Mouse (Mus musculus) ES-E14 (cell line): ENCODE data around the gene Nudcd2. TPM values are rescaled to one million over a fixed set of nuclear protein-coding genes. Genes with fewer than 3 reads are reported as not detected.

Source experiments
- DNase-seq: peaks from one replicate; pipeline ENCODE4 v3.0.0-alpha.2; 2013; ENCODE audit warnings: low read depth, low spot score
- H3K27ac ChIP-seq: 2 replicates; pipeline ENCODE4 v1.5.1; 2012; ENCODE audit warnings: low read depth, mild to moderate bottlenecking, low read length, moderate library complexity, mixed read lengths; ENCODE audit not compliant: poor library complexity, insufficient read depth, severe bottlenecking
- H3K36me3 ChIP-seq: 2 replicates; pipeline ENCODE4 v1.6.1; 2012; ENCODE audit warnings: mild to moderate bottlenecking, low read length, moderate library complexity, mixed read lengths; ENCODE audit not compliant: control insufficient read depth, poor library complexity, insufficient read depth, severe bottlenecking
- H3K4me1 ChIP-seq, 2 experiments: fragments of 150-350 bp in 1 of 2; sonication (generic) in 1 of 2; 2 replicates each; pipeline ENCODE4 v1.6.1; 2012; ENCODE audit warnings: low read length in 2 of 2, mild to moderate bottlenecking in 1 of 2, mixed read lengths in 1 of 2; ENCODE audit not compliant: control insufficient read depth in 2 of 2, insufficient read depth in 2 of 2, poor library complexity in 1 of 2
- H3K4me3 ChIP-seq, 2 experiments: fragments of 150-350 bp in 1 of 2; sonication (generic) in 1 of 2; 2 replicates each; pipeline ENCODE4 v1.5.1; 2012; ENCODE audit warnings: low read length in 2 of 2, low read depth in 1 of 2, mild to moderate bottlenecking in 1 of 2, mixed read lengths in 1 of 2; ENCODE audit not compliant: insufficient read depth in 1 of 2, poor library complexity in 1 of 2, severe bottlenecking in 1 of 2
- H3K9ac ChIP-seq: 2 replicates; pipeline ENCODE4 v1.6.1; 2012; ENCODE audit warnings: low read depth, mild to moderate bottlenecking, low read length, mixed read lengths; ENCODE audit not compliant: poor library complexity, insufficient read depth, severe bottlenecking
- H3K9me3 ChIP-seq: fragments of 150-350 bp; sonication (generic); 2 replicates; pipeline ENCODE4 v1.6.1; 2012; ENCODE audit warnings: low read depth, mild to moderate bottlenecking, low read length; ENCODE audit not compliant: control insufficient read depth, insufficient read depth
- CHD2 ChIP-seq: IDR thresholded peaks from 2 replicates; pipeline ENCODE4 v1.6.1; 2014; ENCODE audit warnings: mild to moderate bottlenecking, low read depth, low read length, inconsistent platforms
- HCFC1 ChIP-seq: IDR thresholded peaks from 2 replicates; pipeline ENCODE4 v1.6.1; 2012; ENCODE audit warnings: low read length, inconsistent platforms, borderline replicate concordance; ENCODE audit not compliant: insufficient read depth
- MAFK ChIP-seq: IDR thresholded peaks from 2 replicates; pipeline ENCODE4 v1.6.1; 2014; ENCODE audit warnings: mild to moderate bottlenecking, low read depth, low read length, inconsistent platforms; ENCODE audit not compliant: insufficient read depth
- ZC3H11A ChIP-seq: IDR thresholded peaks from 2 replicates; pipeline ENCODE4 v1.6.1; 2012; ENCODE audit warnings: low read depth, mild to moderate bottlenecking, inconsistent platforms, low read length, borderline replicate concordance
- ZNF384 ChIP-seq: IDR thresholded peaks from 2 replicates; pipeline ENCODE4 v1.6.1; 2012; ENCODE audit warnings: low read depth, low read length, inconsistent platforms
- in situ Hi-C, 2 experiments: fragments of 600-800 bp; cut with MboI; formaldehyde crosslinking; loops; one replicate each; pipeline ENCODE4 v1.15.1; 2025; ENCODE audit warnings: low sequenced_read_pairs in 2 of 2, inconsistent platforms in 1 of 2; ENCODE audit not compliant: unreplicated experiment in 2 of 2
- total RNA-seq: library from RNA; depleted of rRNA; stranded (reverse); fragments of 300-350 nt; gene quantifications from 2 replicates; pipeline ENCODE4 v1.2.3, GENCODE M21; 2012

Nudcd2 gene
- total RNA-seq, 1 experiment: 133 TPM

DNA sequence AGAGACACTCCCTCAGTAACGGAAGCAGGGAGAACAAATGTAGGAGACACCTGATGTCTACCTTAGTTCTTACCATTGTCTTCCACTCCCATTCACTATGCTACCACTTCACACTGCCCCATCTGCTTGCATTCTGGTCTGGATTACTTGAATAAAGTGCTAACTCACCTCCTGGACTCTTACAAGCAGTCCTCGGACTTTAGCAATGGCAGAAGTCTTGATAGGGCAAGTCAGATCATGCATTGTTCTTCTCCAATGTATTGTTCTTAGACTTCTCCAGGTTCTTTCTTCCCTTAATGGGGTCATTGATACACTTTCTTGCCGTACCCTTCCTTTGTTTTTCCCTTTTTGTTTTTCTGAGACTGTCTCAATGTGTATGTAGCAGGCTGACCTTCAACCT lies 3.9 kb downstream of the Nudcd2 start:
- Histone ChIP-seq H3K4me3 (no peak overlapping the region), H3K4me1 (peaks cover 0 to 4% of the 10 kb centered on the region in 2 experiments; a peak in 1 of 4 replicates), H3K9ac (no peak overlapping the region), H3K9me3 (no peaks in the 10 kb centered on the region), H3K27ac (peak overlapping the region; percentile 74), H3K36me3 (peaks cover 24% of the 10 kb centered on the region)
- DNase-seq: no peak
- in situ Hi-C loops: no loop called here
- no peak for TF ChIP-seq ZC3H11A
- TF ChIP-seq MAFK: 0 out of 2 replicates have a peak, but pooled peaks have one; percentile 48

DNA sequence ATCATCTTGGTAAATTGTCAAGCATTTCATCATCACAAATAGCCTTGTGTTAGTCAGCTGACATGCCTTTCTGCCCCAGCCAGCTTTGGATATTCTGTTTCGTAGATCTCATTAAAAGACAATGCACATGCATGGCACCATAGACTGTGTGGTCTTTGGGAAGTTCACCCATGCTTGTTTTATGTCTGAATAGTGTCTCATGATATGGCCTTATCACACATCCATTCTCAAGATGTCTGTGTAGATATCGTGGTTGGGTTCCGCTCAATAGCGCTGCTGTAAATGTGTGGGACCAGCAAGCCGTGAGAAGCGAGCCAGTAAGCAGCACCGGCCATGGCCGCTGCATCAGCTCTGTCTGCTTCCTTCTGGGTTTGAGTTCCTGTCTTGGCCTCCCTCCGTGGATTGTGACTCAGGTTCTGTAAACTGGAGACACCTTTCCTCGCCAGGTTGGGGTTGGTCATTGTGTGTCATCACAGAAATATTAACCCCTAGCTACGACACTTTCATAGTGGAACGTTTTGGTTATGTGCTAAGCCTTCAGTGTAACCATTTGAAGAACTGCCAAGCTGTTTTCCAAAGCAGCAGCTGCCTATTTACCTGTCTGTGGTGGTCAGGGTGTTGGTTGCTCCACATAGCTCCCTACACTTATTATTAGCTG lies 8.3 kb downstream of the Nudcd2 start:
- H3K36me3 ChIP-seq: peaks cover 23% of the 10 kb centered on the region
- H3K4me1 ChIP-seq: no peaks in the 10 kb centered on the region
- TF ChIP-seq CHD2: no peak
- TF ChIP-seq MAFK: no peak
- TF ChIP-seq ZC3H11A: no peak
- TF ChIP-seq ZNF384: no peak
- TF ChIP-seq HCFC1: no peak
- no peak overlapping the region for H3K9ac ChIP-seq
- in situ Hi-C loops: no loop called here
- H3K27ac ChIP-seq: no peak overlapping the region
- no peak overlapping the region for H3K4me3 ChIP-seq
- no peak for DNase-seq
- H3K9me3 ChIP-seq: no peaks in the 10 kb centered on the region

DNA sequence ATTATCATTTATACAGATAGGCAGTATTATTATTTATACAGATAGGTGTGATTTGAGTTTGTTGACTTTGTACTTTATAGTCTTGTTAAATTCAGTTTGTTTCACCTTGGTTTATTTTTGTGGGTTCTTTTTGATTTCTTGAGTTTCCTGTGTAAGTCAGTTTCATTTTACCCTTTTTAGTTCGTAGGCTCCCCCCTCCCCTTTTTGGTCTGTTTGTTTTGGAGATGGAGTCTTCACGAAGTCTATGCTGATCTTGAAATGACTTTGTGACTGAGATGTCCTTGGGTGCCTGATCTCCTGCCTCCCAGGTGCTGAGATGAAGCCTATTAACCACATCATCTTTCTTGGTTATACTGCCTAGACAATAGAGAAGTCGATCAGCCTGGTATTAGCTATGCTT lies 10.9 kb downstream of the Nudcd2 start:
- Histone ChIP-seq H3K4me3 (no peak overlapping the region), H3K9me3 (no peaks in the 10 kb centered on the region), H3K27ac (no peak overlapping the region), H3K36me3 (peaks cover 11% of the 10 kb centered on the region), H3K9ac (no peak overlapping the region), H3K4me1 (peaks cover 0 to 3% of the 10 kb centered on the region in 2 experiments; a peak in 1 of 4 replicates)
- in situ Hi-C loops: no loop called here
- no peak for DNase-seq
- TF ChIP-seq MAFK: no peak
- TF ChIP-seq HCFC1: no peak

DNA sequence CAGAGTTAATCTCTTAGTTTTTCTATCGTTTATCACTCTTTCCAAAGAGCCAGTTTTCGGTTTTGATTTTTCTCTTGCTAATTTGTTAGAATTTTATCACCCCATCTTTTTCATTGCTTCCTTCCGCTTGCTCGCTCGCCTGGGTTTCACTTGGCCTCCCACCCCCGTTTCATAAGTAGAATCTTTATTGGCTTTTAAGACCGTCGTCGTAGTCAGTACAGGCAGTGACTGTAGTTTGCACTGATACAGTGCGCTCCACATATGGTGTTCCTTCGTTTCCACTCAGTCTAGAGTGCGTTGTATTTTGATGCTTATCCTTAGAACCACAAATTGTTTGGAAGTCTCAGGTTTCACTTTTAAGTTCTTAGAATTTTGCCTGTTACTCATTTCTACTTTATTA lies 12.9 kb downstream of the Nudcd2 start:
- TF ChIP-seq ZC3H11A (no peak), ZNF384 (no peak)
- H3K9me3 ChIP-seq: no peaks in the 10 kb centered on the region
- H3K4me3 ChIP-seq: no peak overlapping the region
- H3K4me1 ChIP-seq: peaks cover 0 to 3% of the 10 kb centered on the region in 2 experiments; a peak in 1 of 4 replicates
- DNase-seq: no peak
- H3K36me3 ChIP-seq: peaks cover 4% of the 10 kb centered on the region
- in situ Hi-C loops: no loop called here
- H3K9ac ChIP-seq: no peak overlapping the region
- no peak overlapping the region for H3K27ac ChIP-seq

DNA sequence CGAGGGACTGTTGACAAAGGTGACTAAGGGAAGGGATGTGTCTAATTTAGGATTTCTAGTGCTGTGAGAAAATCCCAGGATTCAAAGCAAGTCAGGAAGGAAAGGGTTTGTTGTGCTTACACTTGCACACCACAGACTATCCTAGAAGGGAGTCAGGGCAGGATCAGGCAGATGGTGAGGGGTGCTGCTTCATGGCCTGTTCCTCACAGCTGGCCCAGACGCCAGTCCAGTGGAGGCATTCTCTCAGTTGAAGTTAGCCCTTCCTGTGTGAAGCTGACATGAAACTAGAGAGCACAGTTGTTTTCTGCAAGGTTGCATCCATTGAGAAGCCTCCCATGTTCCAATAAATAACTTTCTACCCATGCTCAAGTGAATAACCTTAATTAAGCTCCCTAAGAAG lies 14.2 kb downstream of the Nudcd2 start:
- H3K36me3 ChIP-seq: peaks cover 8% of the 10 kb centered on the region
- no peak overlapping the region for H3K27ac ChIP-seq
- H3K9me3 ChIP-seq: no peaks in the 10 kb centered on the region
- DNase-seq: no peak
- no peak for TF ChIP-seq CHD2
- no peak for TF ChIP-seq ZC3H11A
- no peak for TF ChIP-seq ZNF384
- no peak for TF ChIP-seq MAFK
- TF ChIP-seq HCFC1: no peak
- no peak overlapping the region for H3K4me3 ChIP-seq
- peaks cover 0 to 3% of the 10 kb centered on the region in 2 experiments; a peak in 1 of 4 replicates for H3K4me1 ChIP-seq
- no peak overlapping the region for H3K9ac ChIP-seq
- in situ Hi-C loops: no loop called here
